Mouse (Mus musculus): ENCODE results near the gene Ap2a2. TPM values are rescaled to one million over a fixed set of nuclear protein-coding genes. Genes with fewer than 3 reads are reported as not detected.

Gene Ap2a2
- polyA plus RNA-seq, 1 experiment from 2014 or later: 93.4 TPM

GRCm38 (mm10) chr7:141678922-141679321 is 116.9 kb downstream of the Ap2a2 start:
- Histone ChIP-seq H3K36me3 (no peaks in the 10 kb centered on the region), H3K27ac (no peak overlapping the region), H3K9me3 (no peaks in the 10 kb centered on the region), H3K27me3 (no peaks in the 10 kb centered on the region), H3K4me1 (peaks cover 2% of the 10 kb centered on the region; the same call in 1 of the 2 replicates), H3K9ac (no peak overlapping the region), H3K4me2 (replicated peaks) (no peak overlapping the region), H3K4me3 (no peak overlapping the region)
- no peak for ATAC-seq (ENCODE audit: low FRiP score, low read depth)
- WGBS: 76% methylated on average over 4 of the region's 4 CpGs

Small RNAs within 50 kb of the gene (microRNA-seq; reads per million reads assigned to microRNA genes)
- gene Mir7063: not detected

Other genes starting within 250 kb of the Ap2a2 start
- gene Deaf1, start 234.5 kb upstream of the Ap2a2 start, polyA plus RNA-seq (2015; fragmentation: Nextera tagmentation; extraction: Ambion mirVana): 77.5 and 79.9 TPM in 2 replicates
- 45.0 and 48.7 TPM in 2 replicates for gene Tmem80, start 234.4 kb upstream of the Ap2a2 start, polyA plus RNA-seq (2015; fragmentation: Nextera tagmentation; extraction: Ambion mirVana)
- 7.4 and 10.3 TPM in 2 replicates for gene Eps8l2, start 223.3 kb upstream of the Ap2a2 start, polyA plus RNA-seq (2015; fragmentation: Nextera tagmentation; extraction: Ambion mirVana)
- 266 and 280 TPM in 2 replicates for gene Taldo1, start 170.0 kb upstream of the Ap2a2 start, polyA plus RNA-seq (2015; fragmentation: Nextera tagmentation; extraction: Ambion mirVana)
- 73.8 and 75.9 TPM in 2 replicates for gene Gatd1, start 148.0 kb upstream of the Ap2a2 start, polyA plus RNA-seq (2015; fragmentation: Nextera tagmentation; extraction: Ambion mirVana)
- gene Cend1, start 132.7 kb upstream of the Ap2a2 start, polyA plus RNA-seq (2015; fragmentation: Nextera tagmentation; extraction: Ambion mirVana): 5.1 and 5.2 TPM in 2 replicates
- 38.8 and 39.3 TPM in 2 replicates for gene Slc25a22, start 124.3 kb upstream of the Ap2a2 start, polyA plus RNA-seq (2015; fragmentation: Nextera tagmentation; extraction: Ambion mirVana)
- 11.7 and 12.0 TPM in 2 replicates for gene Pidd1, start 118.1 kb upstream of the Ap2a2 start, polyA plus RNA-seq (2015; fragmentation: Nextera tagmentation; extraction: Ambion mirVana)
- gene Rplp2, start 114.8 kb upstream of the Ap2a2 start, polyA plus RNA-seq (2015; fragmentation: Nextera tagmentation; extraction: Ambion mirVana): 1,214 and 1,220 TPM in 2 replicates
- gene Pnpla2, start 107.0 kb upstream of the Ap2a2 start, polyA plus RNA-seq (2015; fragmentation: Nextera tagmentation; extraction: Ambion mirVana): 13.9 and 14.7 TPM in 2 replicates
- 13.5 and 14.3 TPM in 2 replicates for gene Cracr2b, start 101.1 kb upstream of the Ap2a2 start, polyA plus RNA-seq (2015; fragmentation: Nextera tagmentation; extraction: Ambion mirVana)
- 12.6 and 14.6 TPM in 2 replicates for gene Cd151, start 94.8 kb upstream of the Ap2a2 start, polyA plus RNA-seq (2015; fragmentation: Nextera tagmentation; extraction: Ambion mirVana)
- gene Polr2l, start 87.0 kb upstream of the Ap2a2 start, polyA plus RNA-seq (2015; fragmentation: Nextera tagmentation; extraction: Ambion mirVana): 63.4 and 64.3 TPM in 2 replicates
- gene Tspan4, start 86.9 kb upstream of the Ap2a2 start, polyA plus RNA-seq (2015; fragmentation: Nextera tagmentation; extraction: Ambion mirVana): 70.5 and 71.2 TPM in 2 replicates
- gene Chid1, start 22.3 kb upstream of the Ap2a2 start, polyA plus RNA-seq (2015; fragmentation: Nextera tagmentation; extraction: Ambion mirVana): 42.9 and 43.5 TPM in 2 replicates
- 0.18 and 0.32 TPM in 2 replicates for gene Muc6, start 93.1 kb downstream of the Ap2a2 start, polyA plus RNA-seq (2015; fragmentation: Nextera tagmentation; extraction: Ambion mirVana)
- gene Muc2, start 128.2 kb downstream of the Ap2a2 start, polyA plus RNA-seq (2015; fragmentation: Nextera tagmentation; extraction: Ambion mirVana): 0.32 and 1.1 TPM in 2 replicates
- gene Muc5ac, start 226.8 kb downstream of the Ap2a2 start, polyA plus RNA-seq (2015; fragmentation: Nextera tagmentation; extraction: Ambion mirVana): not detected in 2 replicates

All from limb, embryonic 13.5 days (tissue).